Mouse (Mus musculus) macrophage (primary cell): ENCODE measurements at regions not wholly inside any gene's neighbourhood (a gene's known extent, or its start where the extent isn't known, plus 50 kb on each side); places are given as distances from the start of the nearest gene placed in this dataset.

Experiments
- H3K27ac ChIP-seq: fragments of 350-480 bp; formaldehyde crosslinking; 2 replicates; pipeline ENCODE4 v1.9.0; 2021
- H3K36me3 ChIP-seq: fragments of 350-480 bp; formaldehyde crosslinking; 2 replicates; pipeline ENCODE4 v1.9.0; 2021; ENCODE audit errors: inconsistent target
- H3K4me3 ChIP-seq: fragments of 350-480 bp; formaldehyde crosslinking; 2 replicates; pipeline ENCODE4 v1.9.0; 2021; ENCODE audit errors: inconsistent target
- H3K79me2 ChIP-seq: fragments of 350-480 bp; formaldehyde crosslinking; 2 replicates; pipeline ENCODE4 v1.9.0; 2021; ENCODE audit errors: inconsistent target
- WGBS: methylation state at CpG from one replicate; pipeline ENCODE4 v1.1.7; 2026; ENCODE audit warnings: inconsistent platforms; ENCODE audit not compliant: missing documents; 5-methylcytosine and 5-hydroxymethylcytosine counted together

DNA sequence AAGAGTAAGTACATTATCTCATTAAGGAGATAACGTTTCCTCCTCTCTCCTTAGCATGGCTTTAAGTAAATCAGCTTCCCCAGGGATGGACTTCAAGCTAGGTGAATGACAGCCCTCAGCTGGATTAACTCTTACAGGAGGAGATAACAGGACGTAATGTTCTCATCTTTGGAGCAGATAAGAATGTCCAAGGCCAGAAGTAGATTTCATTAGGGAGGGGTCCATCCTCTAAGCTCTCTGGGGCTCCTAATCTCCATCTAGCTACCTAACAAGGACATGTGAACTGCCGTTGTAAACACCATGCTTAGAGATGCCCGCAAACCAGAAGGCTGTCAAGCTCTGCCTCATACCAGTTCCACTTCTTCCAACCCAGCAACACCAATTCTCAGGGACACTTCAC lies 171.7 kb upstream of the Tmtc1 start:
- no peak overlapping the region for H3K4me3 ChIP-seq
- H3K27ac ChIP-seq, result no peak overlapping the region
- WGBS, result 66% methylated on average over 4 of the region's 4 CpGs
- no peaks in the 10 kb centered on the region for H3K79me2 ChIP-seq
- no peaks in the 10 kb centered on the region for H3K36me3 ChIP-seq

DNA sequence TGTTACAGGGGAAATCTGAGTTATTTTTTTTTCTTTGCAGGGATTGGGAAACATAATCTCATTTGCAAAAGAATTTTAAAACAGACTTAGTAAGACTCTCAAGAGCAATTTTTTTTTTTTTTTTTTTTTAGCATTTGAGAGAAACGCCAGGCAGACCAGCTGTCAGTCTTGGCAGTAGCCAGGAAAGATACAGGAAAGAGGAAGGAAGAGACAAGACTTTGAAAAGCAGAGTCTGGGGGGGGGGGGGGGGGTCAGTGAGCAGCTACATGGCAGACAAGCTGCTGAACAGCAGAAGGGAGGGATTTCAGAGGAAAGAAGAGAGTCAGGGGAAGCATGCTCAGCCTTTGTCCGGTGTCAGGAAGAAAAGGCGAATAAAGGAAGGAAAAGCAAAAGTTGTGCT lies 171.3 kb upstream of the Tmtc1 start:
- H3K36me3 ChIP-seq, result no peaks in the 10 kb centered on the region
- WGBS, result 35% methylated on average over 3 of the region's 3 CpGs
- H3K79me2 ChIP-seq, result no peaks in the 10 kb centered on the region
- no peak overlapping the region for H3K4me3 ChIP-seq
- H3K27ac ChIP-seq, result no peak overlapping the region

DNA sequence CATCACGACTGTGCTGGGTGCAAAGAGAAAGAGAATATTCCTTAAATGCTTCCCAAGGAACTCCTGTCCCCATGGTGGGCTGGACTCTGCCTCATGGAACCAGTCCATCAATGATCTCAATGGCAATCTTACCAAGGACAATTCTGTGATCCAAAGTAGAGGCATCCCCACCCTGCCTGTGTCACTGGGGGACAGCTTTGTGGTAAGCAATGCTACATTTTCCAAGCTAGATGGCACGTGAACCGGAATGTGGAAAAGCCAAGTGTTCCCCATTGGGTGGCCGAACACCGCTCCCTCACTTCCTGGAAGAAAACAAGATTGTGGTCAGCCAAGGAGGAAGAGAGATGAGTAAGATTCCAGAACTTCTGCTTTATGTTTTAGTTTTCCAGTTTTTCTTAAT lies 164.7 kb upstream of the Tmtc1 start:
- Histone ChIP-seq H3K4me3 (no peak overlapping the region), H3K36me3 (no peaks in the 10 kb centered on the region), H3K27ac (no peak overlapping the region), H3K79me2 (no peaks in the 10 kb centered on the region)
- 85% methylated on average over 5 of the region's 5 CpGs for WGBS

DNA sequence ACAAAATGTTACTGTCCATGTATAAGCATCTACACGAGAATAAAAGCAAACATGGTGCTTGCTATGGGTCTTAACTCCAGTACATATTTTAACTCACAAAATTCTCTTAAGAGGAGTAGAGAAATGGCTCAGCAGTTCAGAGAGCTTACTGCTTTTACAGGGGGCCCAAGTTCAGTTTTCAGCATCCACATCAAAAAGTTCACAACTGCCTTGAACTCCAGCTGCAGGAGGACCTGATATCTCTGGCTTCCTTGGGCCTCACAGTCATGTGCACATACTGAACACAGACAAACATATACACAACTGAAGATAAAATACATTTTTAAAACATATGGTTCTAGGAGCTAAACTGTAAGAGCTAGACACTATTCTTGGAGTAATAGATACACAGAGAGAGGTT lies 161.0 kb upstream of the Tmtc1 start:
- WGBS, result 100% methylated on average over 1 of the region's 1 CpGs
- Histone ChIP-seq H3K36me3 (no peaks in the 10 kb centered on the region), H3K4me3 (no peak overlapping the region), H3K27ac (no peak overlapping the region), H3K79me2 (no peaks in the 10 kb centered on the region)

DNA sequence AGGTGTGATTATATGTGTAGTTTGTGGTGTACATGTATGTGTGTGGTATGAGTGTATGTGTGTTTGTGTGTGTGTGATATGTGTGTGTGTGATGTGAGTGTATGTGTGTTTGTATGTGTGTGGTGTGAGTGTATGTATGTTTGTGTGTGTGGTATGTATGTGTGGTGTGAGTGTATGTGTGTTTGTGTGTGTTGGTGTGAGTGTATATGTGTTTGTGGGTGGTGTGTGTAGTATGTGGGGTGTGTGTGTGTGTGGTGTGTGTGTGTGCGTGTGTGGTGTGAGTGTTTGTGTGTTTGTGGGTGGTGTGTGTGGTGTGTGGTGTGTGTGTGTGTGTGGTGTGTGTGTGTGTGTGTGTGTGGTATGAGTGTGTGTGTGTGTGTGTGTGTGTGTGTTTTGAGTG lies 160.6 kb upstream of the Tmtc1 start:
- WGBS, result 0% methylated on average over 1 of the region's 1 CpGs
- Histone ChIP-seq H3K27ac (no peak overlapping the region), H3K4me3 (no peak overlapping the region), H3K36me3 (no peaks in the 10 kb centered on the region), H3K79me2 (no peaks in the 10 kb centered on the region)

DNA sequence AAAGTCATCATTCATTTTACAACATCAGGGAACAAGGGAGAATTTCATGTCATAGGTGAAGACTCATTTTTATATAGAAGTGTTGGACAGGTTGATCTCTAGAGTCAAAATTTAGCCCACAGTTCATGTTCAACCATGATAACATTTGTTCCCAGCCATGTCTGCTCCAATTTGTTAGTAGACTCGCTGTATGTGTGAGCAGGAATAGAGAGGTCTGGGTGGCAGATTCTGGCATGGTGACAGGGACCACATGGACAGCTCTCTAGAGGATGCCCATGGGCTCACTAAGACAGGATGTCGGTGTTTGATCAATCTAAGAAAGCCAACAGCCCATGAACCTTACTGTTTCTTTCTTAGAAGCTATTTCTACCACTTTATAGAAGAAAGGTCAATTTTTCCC lies 159.7 kb upstream of the Tmtc1 start:
- Histone ChIP-seq H3K27ac (no peak overlapping the region), H3K36me3 (no peaks in the 10 kb centered on the region), H3K4me3 (no peak overlapping the region), H3K79me2 (no peaks in the 10 kb centered on the region)
- 85% methylated on average over 2 of the region's 2 CpGs for WGBS

DNA sequence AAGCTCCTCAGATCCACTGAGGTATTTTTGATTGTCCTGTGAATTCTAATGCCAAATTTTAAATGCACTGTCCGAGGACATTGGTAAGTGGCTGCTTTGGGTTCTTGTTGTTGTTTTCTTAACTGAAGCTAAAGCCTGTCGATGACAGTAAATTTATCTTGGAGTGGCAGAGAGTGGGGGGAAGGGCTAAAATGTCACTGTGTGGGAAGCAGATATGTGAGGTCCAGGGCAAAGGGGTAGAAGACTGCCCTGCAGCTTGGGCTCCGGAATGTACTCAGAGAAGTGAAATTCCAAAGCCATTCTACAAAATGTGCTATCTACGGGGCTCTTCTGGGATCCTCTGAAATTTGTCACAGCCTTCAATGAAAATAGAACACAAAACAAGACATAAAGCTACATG lies 159.3 kb upstream of the Tmtc1 start:
- Histone ChIP-seq H3K36me3 (no peaks in the 10 kb centered on the region), H3K27ac (no peak overlapping the region), H3K4me3 (no peak overlapping the region), H3K79me2 (no peaks in the 10 kb centered on the region)
- WGBS, result 86% methylated on average over 4 of the region's 4 CpGs

DNA sequence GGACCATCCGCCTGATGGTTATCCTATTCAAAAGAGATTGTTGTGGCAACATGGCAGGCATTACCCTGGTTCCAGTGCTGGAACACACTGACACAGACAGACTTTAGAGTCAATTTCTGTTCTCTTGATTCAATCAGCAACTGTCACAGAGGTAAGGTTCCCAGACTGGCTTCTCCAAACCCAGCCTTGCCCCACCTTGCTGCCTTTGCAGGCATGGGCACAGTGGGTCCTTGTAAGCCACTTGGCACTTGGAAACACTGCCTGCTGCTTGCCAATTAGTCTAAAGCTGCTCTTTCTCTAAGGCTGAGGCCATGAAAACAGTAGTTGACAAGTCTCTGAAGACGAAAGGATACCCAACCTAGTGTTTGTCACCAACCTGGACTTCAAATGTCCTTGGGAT lies 158.7 kb upstream of the Tmtc1 start:
- Histone ChIP-seq H3K4me3 (no peak overlapping the region), H3K27ac (no peak overlapping the region), H3K36me3 (no peaks in the 10 kb centered on the region), H3K79me2 (no peaks in the 10 kb centered on the region)
- WGBS, result 87% methylated on average over 2 of the region's 2 CpGs

DNA sequence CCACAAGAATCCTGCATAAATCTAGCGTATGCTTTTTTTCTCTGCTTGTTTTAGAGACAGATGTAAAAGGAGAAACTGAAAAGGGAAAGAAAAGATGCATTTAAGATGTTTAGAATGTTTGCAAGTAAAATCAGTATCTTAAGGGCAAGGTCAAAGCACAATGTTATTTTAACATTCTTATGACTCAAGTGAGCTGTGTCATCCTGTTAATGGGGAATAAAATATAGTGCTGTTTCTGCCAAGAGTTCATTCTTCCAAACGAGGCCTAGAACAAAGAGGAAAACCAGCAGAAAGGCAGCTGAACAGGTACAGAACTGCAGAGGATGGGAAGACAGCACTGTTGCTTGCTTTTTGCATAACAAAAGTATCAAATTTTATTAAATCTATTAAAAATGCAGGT lies 156.7 kb upstream of the Tmtc1 start:
- H3K4me3 ChIP-seq, result no peak overlapping the region
- no peaks in the 10 kb centered on the region for H3K79me2 ChIP-seq
- no peaks in the 10 kb centered on the region for H3K36me3 ChIP-seq
- WGBS, result 70% methylated on average over 2 of the region's 2 CpGs
- H3K27ac ChIP-seq, result no peak overlapping the region

DNA sequence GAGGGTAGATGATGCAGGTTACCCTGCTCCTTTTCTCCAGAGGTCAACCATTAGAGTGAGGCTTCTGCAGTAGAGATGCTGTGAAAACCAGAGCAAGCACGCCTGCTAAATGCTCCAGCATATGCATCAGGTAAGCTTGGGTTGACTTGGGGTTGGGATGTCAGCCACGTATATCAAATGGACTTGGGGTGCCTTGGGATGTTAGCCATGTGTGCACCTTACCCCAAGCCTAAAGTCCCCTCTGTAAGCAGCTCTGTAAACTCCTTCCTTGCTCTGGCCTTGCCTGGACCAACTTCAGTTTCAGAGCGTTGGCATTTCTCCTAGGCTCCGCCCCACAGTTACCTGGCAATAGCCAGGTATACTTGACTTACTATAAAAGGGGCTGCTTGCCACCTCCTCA lies 155.3 kb upstream of the Tmtc1 start:
- H3K79me2 ChIP-seq, result no peaks in the 10 kb centered on the region
- WGBS, result 88% methylated on average over 4 of the region's 4 CpGs
- no peaks in the 10 kb centered on the region for H3K36me3 ChIP-seq
- H3K4me3 ChIP-seq, result no peak overlapping the region
- H3K27ac ChIP-seq, result no peak overlapping the region

DNA sequence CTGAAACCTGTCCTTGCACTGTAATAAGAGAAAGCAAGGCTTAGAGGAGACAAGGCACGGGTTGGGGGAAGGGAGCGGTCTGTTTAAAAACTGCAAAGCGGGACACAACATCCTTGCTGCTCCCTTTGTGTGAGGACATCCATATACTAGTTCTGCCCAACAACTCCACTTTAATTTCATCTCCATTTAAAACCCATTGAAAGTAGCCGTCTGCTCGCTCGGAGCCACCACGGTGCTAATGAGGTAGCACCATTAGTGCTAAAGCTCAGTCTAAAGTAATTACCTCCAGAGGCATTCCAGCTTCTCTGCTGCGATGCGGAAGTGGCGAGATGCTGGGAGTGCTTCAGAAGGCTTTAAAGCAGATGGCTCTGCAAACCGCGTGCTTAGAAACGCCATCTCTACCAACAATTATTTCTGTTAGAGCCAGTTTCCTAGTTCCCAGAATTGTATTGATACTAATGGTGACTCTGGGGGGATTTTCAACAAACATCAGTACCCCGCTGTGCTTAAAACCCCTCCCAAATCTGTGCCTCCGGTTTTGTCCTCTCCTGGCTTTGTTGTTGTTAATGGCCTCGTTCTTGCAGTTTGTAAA lies 154.7 kb upstream of the Tmtc1 start:
- Histone ChIP-seq H3K27ac (no peak overlapping the region), H3K36me3 (no peaks in the 10 kb centered on the region), H3K79me2 (no peaks in the 10 kb centered on the region), H3K4me3 (no peak overlapping the region)
- WGBS, result 24% methylated on average over 16 of the region's 16 CpGs

DNA sequence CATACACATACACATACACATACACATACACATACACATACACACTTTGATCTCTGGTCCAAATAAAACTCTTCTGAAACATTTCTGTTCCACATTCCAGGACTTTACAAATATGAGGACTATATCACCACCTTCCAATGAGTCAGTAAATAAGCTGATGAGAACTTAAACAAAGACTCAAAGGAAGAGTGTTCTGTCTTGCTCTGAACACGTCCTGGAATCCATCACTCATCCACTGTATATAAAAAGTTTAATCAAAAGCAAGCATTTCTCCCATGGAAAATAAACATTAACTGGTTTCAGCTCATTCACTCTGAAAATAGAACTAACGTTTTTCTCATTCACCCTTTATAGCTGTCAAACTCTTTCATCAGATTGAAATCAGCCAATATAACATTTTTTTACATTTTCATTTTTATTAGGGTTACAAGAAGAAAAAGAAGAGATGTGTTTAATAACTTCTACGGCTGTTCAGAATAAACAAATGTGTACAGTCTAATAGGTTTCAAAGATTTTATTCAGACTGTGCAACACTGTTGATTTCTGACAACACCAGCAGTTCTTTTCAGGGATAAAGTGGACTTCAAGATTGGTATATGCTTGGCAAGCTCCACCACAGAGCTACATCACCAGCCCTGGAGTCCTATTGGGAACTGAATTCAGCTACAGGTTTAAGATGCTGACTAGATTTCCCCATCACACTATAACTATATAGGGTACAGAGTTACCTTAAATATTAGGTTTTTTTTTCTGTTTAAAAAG lies 151.0 kb upstream of the Tmtc1 start:
- Histone ChIP-seq H3K36me3 (no peaks in the 10 kb centered on the region), H3K27ac (no peak overlapping the region), H3K4me3 (no peak overlapping the region), H3K79me2 (no peaks in the 10 kb centered on the region)
- WGBS, result 76% methylated on average over 3 of the region's 3 CpGs

DNA sequence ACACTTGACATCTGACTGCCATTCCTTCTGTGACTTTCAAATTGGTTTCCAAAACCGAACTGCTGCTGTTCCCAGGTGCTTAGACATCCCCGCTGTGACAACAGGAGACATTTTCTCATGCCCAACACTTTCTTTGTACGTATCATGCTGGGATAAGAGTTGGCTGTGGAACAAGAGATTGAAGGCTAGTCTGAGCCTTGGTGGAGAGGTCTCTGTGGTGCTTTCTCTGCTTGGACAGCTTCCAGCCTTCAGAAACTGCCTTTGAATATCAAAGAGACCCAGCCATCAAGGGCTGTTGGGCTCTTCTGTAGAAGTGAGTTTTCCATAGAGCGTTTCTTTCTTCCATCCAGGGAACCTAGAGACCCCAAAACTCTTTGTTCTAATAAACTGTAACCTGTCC lies 144.8 kb upstream of the Tmtc1 start:
- no peaks in the 10 kb centered on the region for H3K79me2 ChIP-seq
- no peak overlapping the region for H3K4me3 ChIP-seq
- 83% methylated on average over 4 of the region's 4 CpGs for WGBS
- H3K36me3 ChIP-seq, result no peaks in the 10 kb centered on the region
- no peak overlapping the region for H3K27ac ChIP-seq

DNA sequence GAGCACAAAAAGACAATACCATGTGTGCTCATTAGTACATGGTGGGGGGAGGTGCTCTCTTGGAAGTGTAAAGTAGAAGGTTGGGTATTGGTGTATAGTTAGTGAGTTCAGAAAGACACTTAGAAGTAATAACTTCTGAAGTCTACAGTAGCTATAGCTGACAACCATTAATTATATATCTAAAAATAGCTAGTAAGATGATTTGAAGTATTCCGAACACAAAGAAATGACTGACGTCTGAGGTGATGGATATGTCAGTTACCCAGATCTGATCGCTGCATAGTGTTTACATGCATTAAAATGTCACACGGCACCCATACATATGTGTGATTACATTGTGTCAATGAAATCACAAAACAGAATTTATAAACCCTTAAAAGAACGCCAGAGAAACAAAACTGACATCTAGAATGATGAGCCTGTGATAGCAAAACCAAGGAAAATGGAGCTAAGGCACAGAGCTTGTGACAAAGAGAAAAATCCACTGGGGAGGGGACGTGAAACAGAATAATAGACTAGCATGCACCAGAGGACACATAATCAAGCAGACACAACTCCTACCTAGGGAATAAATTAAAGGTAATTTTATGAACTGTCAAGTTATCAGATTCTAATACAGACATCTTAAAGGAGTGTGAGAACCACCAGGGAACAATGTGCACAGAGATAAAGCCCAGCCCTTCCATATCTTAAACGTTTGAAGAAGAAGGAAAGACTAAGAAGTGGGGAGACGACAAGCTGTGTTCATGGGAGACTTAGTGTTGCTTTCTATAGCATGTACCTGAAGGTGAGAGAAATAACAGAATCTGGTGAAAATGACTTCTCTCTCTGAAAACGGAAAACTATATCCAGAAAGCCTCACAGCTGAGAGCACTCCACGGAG lies 142.5 kb upstream of the Tmtc1 start:
- Histone ChIP-seq H3K36me3 (no peaks in the 10 kb centered on the region), H3K79me2 (no peaks in the 10 kb centered on the region), H3K4me3 (no peak overlapping the region), H3K27ac (no peak overlapping the region)
- 88% methylated on average over 10 of the region's 10 CpGs for WGBS

DNA sequence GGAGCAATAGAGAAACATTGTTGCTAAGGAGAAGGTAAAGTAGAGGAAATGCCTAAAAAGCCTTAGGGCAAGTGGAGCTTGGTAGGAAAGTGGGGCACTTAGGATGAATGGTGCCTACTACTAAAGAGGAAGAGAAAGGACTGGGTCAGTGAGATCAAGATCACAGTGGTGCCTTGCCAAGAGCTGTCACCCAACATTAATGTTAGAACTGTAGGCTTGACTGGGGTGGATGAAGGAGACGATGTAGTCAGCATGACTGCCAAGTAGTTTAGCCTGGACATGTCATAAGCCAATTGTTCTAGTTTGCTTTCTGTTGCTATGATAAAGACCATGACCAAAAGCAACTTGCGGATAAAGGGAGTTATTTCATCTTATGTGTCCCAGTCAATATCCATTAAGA lies 139.9 kb upstream of the Tmtc1 start:
- H3K79me2 ChIP-seq, result no peaks in the 10 kb centered on the region
- 95% methylated on average over 2 of the region's 2 CpGs for whole genome bisulfite sequencing
- no peaks in the 10 kb centered on the region for H3K36me3 ChIP-seq
- H3K4me3 ChIP-seq, result no peak overlapping the region
- no peak overlapping the region for H3K27ac ChIP-seq
